Mouse (Mus musculus): ENCODE measurements around the gene Fam204a.

- no peak for TF ChIP-seq CTCF (IDR thresholded peaks at IDR 0.05; ENCODE audit: low read depth)
- TF ChIP-seq EP300 (optimal IDR thresholded peaks at IDR 0.05): no peak
Observed at GRCm38 (mm10) chr19:60200294-60200693, 26.2 kb downstream of the Fam204a start.
